Mouse (Mus musculus) heart, embryonic 11.5 days (tissue): ENCODE measurements at regions not wholly inside any gene's neighbourhood (a gene's known extent, or its start where the extent isn't known, plus 50 kb on each side); places are given as distances from the start of the nearest gene placed in this dataset.
A peak's percentile ranks its signal among the peaks of the same experiment; 100 is the strongest.

Experiments used
- ATAC-seq: fragments of 200-750 bp; cut with Nextera tagmentation; replicated peaks from 2 replicates; pipeline ENCODE4 v1.8.0; 2017; ENCODE audit warnings: moderate library complexity; ENCODE audit not compliant: insufficient number of reproducible peaks, low FRiP score, low TSS enrichment
- H3K27ac ChIP-seq: fragments of 300-500 bp; sonication (generic); 2 replicates; pipeline ENCODE4 v1.5.1; 2014; ENCODE audit warnings: mild to moderate bottlenecking, low read depth, low read length
- H3K27me3 ChIP-seq: fragments of 300-500 bp; sonication (generic); 2 replicates; pipeline ENCODE4 v1.6.1; 2014; ENCODE audit warnings: mild to moderate bottlenecking, low read length, mixed read lengths; ENCODE audit not compliant: control insufficient read depth, insufficient read depth
- H3K36me3 ChIP-seq: fragments of 300-500 bp; sonication (generic); 2 replicates; pipeline ENCODE4 v1.6.1; 2014; ENCODE audit warnings: mild to moderate bottlenecking, low read length, moderate library complexity, mixed read lengths; ENCODE audit not compliant: control insufficient read depth, insufficient read depth
- H3K4me1 ChIP-seq: fragments of 300-500 bp; sonication (generic); 2 replicates; pipeline ENCODE4 v1.6.1; 2014; ENCODE audit warnings: low read length; ENCODE audit not compliant: control insufficient read depth, insufficient read depth
- H3K4me2 ChIP-seq: fragments of 300-500 bp; sonication (generic); 2 replicates; pipeline ENCODE4 v1.6.1; 2014; ENCODE audit warnings: mild to moderate bottlenecking, moderate library complexity
- H3K4me3 ChIP-seq: fragments of 300-500 bp; sonication (generic); 2 replicates; pipeline ENCODE4 v1.5.1; 2014; ENCODE audit warnings: low read depth, low read length
- H3K9ac ChIP-seq: fragments of 300-500 bp; sonication (generic); 2 replicates; pipeline ENCODE4 v1.6.1; 2014; ENCODE audit warnings: mild to moderate bottlenecking, low read depth, low read length, moderate library complexity
- H3K9me3 ChIP-seq: fragments of 300-500 bp; sonication (generic); replicated peaks from 2 replicates; pipeline ENCODE4 v1.6.1; 2016; ENCODE audit warnings: low read length; ENCODE audit not compliant: control insufficient read depth
- WGBS: fragments of 180-500 bp; shearing (Covaris S2); extraction: QIAGEN DNeasy Blood & Tissue Kit; methylation state at CpG from one replicate; pipeline ENCODE4 v1.1.7; 2014; ENCODE audit not compliant: insufficient replicate concordance; 5-methylcytosine and 5-hydroxymethylcytosine counted together

GRCm38 (mm10) chr1:41390102-41390884 is 584.9 kb downstream of the Tmem182 start:
- 17% methylated on average over 11 of the region's 11 CpGs for WGBS

GRCm38 (mm10) chr1:41391071-41391470 is 585.7 kb downstream of the Tmem182 start:
- Histone ChIP-seq H3K9me3 (no peaks in the 10 kb centered on the region), H3K9ac (no peak overlapping the region), H3K4me1 (peaks cover 4% of the 10 kb centered on the region; the same call in 1 of the 2 replicates), H3K4me2 (no peak overlapping the region), H3K27ac (no peak overlapping the region), H3K36me3 (no peaks in the 10 kb centered on the region), H3K4me3 (no peak overlapping the region), H3K27me3 (no peaks in the 10 kb centered on the region)
- ATAC-seq, result no peak
- WGBS, result 81% methylated on average over 7 of the region's 7 CpGs

More at GRCm38 (mm10) chr1:41390102-41390884, 584.9 kb downstream of the Tmem182 start:
- H3K9ac ChIP-seq, result no peak overlapping the region
- peak overlapping the region; percentile 70 for H3K27ac ChIP-seq
- no peaks in the 10 kb centered on the region for H3K27me3 ChIP-seq
- H3K4me2 ChIP-seq, result no peak overlapping the region; the same call in 1 of the 2 replicates
- ATAC-seq, result peak; percentile 89
- H3K4me1 ChIP-seq, result peaks cover 4% of the 10 kb centered on the region; the same call in 1 of the 2 replicates
- no peak overlapping the region for H3K4me3 ChIP-seq
- no peaks in the 10 kb centered on the region for H3K9me3 ChIP-seq
- no peaks in the 10 kb centered on the region for H3K36me3 ChIP-seq

GRCm38 (mm10) chr1:41393287-41393686 is 587.9 kb downstream of the Tmem182 start:
- no peak overlapping the region for H3K4me2 ChIP-seq
- no peak overlapping the region for H3K9ac ChIP-seq
- H3K4me3 ChIP-seq, result no peak overlapping the region
- WGBS, result 67% methylated on average over 4 of the region's 4 CpGs
- ATAC-seq, result no peak
- H3K9me3 ChIP-seq, result no peaks in the 10 kb centered on the region
- H3K4me1 ChIP-seq, result peaks cover 4% of the 10 kb centered on the region; the same call in 1 of the 2 replicates
- no peaks in the 10 kb centered on the region for H3K27me3 ChIP-seq
- H3K36me3 ChIP-seq, result no peaks in the 10 kb centered on the region
- no peak overlapping the region for H3K27ac ChIP-seq

- H3K4me1 ChIP-seq, result no peaks in the 10 kb centered on the region
- 79% methylated on average over 3 of the region's 3 CpGs for WGBS
- no peaks in the 10 kb centered on the region for H3K36me3 ChIP-seq
- H3K4me2 ChIP-seq, result no peak overlapping the region
- no peaks in the 10 kb centered on the region for H3K9me3 ChIP-seq
- ATAC-seq, result no peak
- no peak overlapping the region for H3K4me3 ChIP-seq
- no peak overlapping the region for H3K27ac ChIP-seq
- no peaks in the 10 kb centered on the region for H3K27me3 ChIP-seq
- H3K9ac ChIP-seq, result no peak overlapping the region
These were observed 589.7 kb downstream of the Tmem182 start for GRCm38 (mm10) chr1:41395081-41395480.

GRCm38 (mm10) chr1:41410533-41410932 is 605.1 kb downstream of the Tmem182 start:
- WGBS, result 78% methylated on average over 5 of the region's 5 CpGs
- no peak for ATAC-seq
- no peak overlapping the region for H3K9ac ChIP-seq
- no peak overlapping the region for H3K27ac ChIP-seq
- no peaks in the 10 kb centered on the region for H3K9me3 ChIP-seq
- H3K4me2 ChIP-seq, result no peak overlapping the region
- no peak overlapping the region for H3K4me3 ChIP-seq
- no peaks in the 10 kb centered on the region for H3K4me1 ChIP-seq
- no peaks in the 10 kb centered on the region for H3K27me3 ChIP-seq
- no peaks in the 10 kb centered on the region for H3K36me3 ChIP-seq

GRCm38 (mm10) chr1:41411641-41412040 is 606.2 kb downstream of the Tmem182 start:
- Histone ChIP-seq H3K4me1 (no peaks in the 10 kb centered on the region), H3K4me3 (no peak overlapping the region), H3K36me3 (no peaks in the 10 kb centered on the region), H3K27me3 (no peaks in the 10 kb centered on the region), H3K4me2 (no peak overlapping the region), H3K9ac (no peak overlapping the region), H3K9me3 (no peaks in the 10 kb centered on the region), H3K27ac (no peak overlapping the region)
- no peak for ATAC-seq
- WGBS, result 84% methylated on average over 3 of the region's 3 CpGs

- H3K27ac ChIP-seq, result no peak overlapping the region
- no peaks in the 10 kb centered on the region for H3K36me3 ChIP-seq
- no peak for ATAC-seq
- H3K27me3 ChIP-seq, result no peaks in the 10 kb centered on the region
- H3K4me1 ChIP-seq, result no peaks in the 10 kb centered on the region
- H3K9me3 ChIP-seq, result no peaks in the 10 kb centered on the region
- no peak overlapping the region for H3K4me2 ChIP-seq
- WGBS, result 84% methylated on average over 8 of the region's 8 CpGs
- H3K9ac ChIP-seq, result no peak overlapping the region
- no peak overlapping the region for H3K4me3 ChIP-seq
These were observed 606.7 kb downstream of the Tmem182 start for GRCm38 (mm10) chr1:41412078-41412477.

GRCm38 (mm10) chr1:41420489-41421327 is 615.3 kb downstream of the Tmem182 start:
- no peaks in the 10 kb centered on the region for H3K4me1 ChIP-seq
- ATAC-seq, result no peak
- no peak overlapping the region for H3K4me2 ChIP-seq
- H3K4me3 ChIP-seq, result no peak overlapping the region
- H3K9ac ChIP-seq, result no peak overlapping the region
- H3K9me3 ChIP-seq, result no peaks in the 10 kb centered on the region
- 82% methylated on average over 3 of the region's 3 CpGs for WGBS
- no peak overlapping the region for H3K27ac ChIP-seq
- no peaks in the 10 kb centered on the region for H3K27me3 ChIP-seq
- no peaks in the 10 kb centered on the region for H3K36me3 ChIP-seq
